Mouse (Mus musculus): Measurements from ENCODE around the gene Pax5. TPM values are rescaled to one million over a fixed set of nuclear protein-coding genes. Genes with fewer than 3 reads are reported as not detected.

The Pax5 gene
- polyA plus RNA-seq, 1 experiment from 2014 or later = 1.2 TPM

GRCm38 (mm10) chr4:44703686-44704368, 6.5 kb downstream of the Pax5 start:
- H3K27ac ChIP-seq (replicated peaks) = no peak overlapping the region

GRCm38 (mm10) chr4:44702891-44703685, 7.2 kb downstream of the Pax5 start:
- Histone ChIP-seq H3K36me3 (no peaks in the 10 kb centered on the region), H3K27me3 (replicated peaks) (peaks cover 84% of the 10 kb centered on the region), H3K9me3 (replicated peaks) (no peaks in the 10 kb centered on the region), H3K4me3 (replicated peaks) (peak overlapping the region; percentile 43), H3K4me2 (peak overlapping the region; percentile 69), H3K4me1 (peaks cover 37% of the 10 kb centered on the region), H3K27ac (replicated peaks) (no peak overlapping the region), H3K9ac (replicated peaks) (no peak overlapping the region)
- no peak for ATAC-seq (ENCODE audit: low FRiP score)
- WGBS = under 1% methylated on average over 58 of the region's 58 CpGs

More at GRCm38 (mm10) chr4:44703686-44704368, 6.5 kb downstream of the Pax5 start:
- Histone ChIP-seq H3K27me3 (replicated peaks) (peaks cover 84% of the 10 kb centered on the region), H3K36me3 (no peaks in the 10 kb centered on the region), H3K9me3 (replicated peaks) (no peaks in the 10 kb centered on the region), H3K4me3 (replicated peaks) (peak overlapping the region; percentile 43), H3K4me2 (peak overlapping the region; percentile 69), H3K9ac (replicated peaks) (no peak overlapping the region; the same call in 1 of the 2 replicates), H3K4me1 (peaks cover 37% of the 10 kb centered on the region)
- WGBS = 3% methylated on average over 52 of the region's 66 CpGs
- ATAC-seq (ENCODE audit: low FRiP score) = no peak; the same call in 1 of the 2 replicates

- under 1% methylated on average over 25 of the region's 25 CpGs for WGBS
- no peaks in the 10 kb centered on the region for H3K36me3 ChIP-seq
- H3K4me2 ChIP-seq = peak overlapping the region; percentile 69
- H3K9ac ChIP-seq (replicated peaks) = no peak overlapping the region
- no peak overlapping the region for H3K27ac ChIP-seq (replicated peaks)
- peaks cover 81% of the 10 kb centered on the region for H3K27me3 ChIP-seq (replicated peaks)
- H3K4me1 ChIP-seq = peaks cover 37% of the 10 kb centered on the region
- no peak for ATAC-seq (ENCODE audit: low FRiP score)
- H3K9me3 ChIP-seq (replicated peaks) = no peaks in the 10 kb centered on the region
- peak overlapping the region; percentile 43 for H3K4me3 ChIP-seq (replicated peaks)
Measured at GRCm38 (mm10) chr4:44702011-44702527, 8.2 kb downstream of the Pax5 start.

- Histone ChIP-seq H3K27me3 (replicated peaks) (peaks cover 77% of the 10 kb centered on the region), H3K4me2 (peak overlapping the region; percentile 69), H3K4me3 (replicated peaks) (peak overlapping the region; percentile 43), H3K27ac (replicated peaks) (no peak overlapping the region), H3K9me3 (replicated peaks) (no peaks in the 10 kb centered on the region), H3K36me3 (no peaks in the 10 kb centered on the region), H3K4me1 (peaks cover 37% of the 10 kb centered on the region), H3K9ac (replicated peaks) (no peak overlapping the region)
- 1% methylated on average over 9 of the region's 9 CpGs for WGBS
- no peak for ATAC-seq (ENCODE audit: low FRiP score)
Measured at GRCm38 (mm10) chr4:44701513-44701912, 8.8 kb downstream of the Pax5 start.

GRCm38 (mm10) chr4:44696676-44697075, 13.6 kb downstream of the Pax5 start:
- H3K27me3 ChIP-seq (replicated peaks) = peaks cover 62% of the 10 kb centered on the region
- H3K9ac ChIP-seq (replicated peaks) = no peak overlapping the region
- H3K36me3 ChIP-seq = no peaks in the 10 kb centered on the region
- ATAC-seq (ENCODE audit: low FRiP score) = no peak
- no peak overlapping the region for H3K4me2 ChIP-seq
- no peaks in the 10 kb centered on the region for H3K9me3 ChIP-seq (replicated peaks)
- H3K27ac ChIP-seq (replicated peaks) = no peak overlapping the region
- H3K4me3 ChIP-seq (replicated peaks) = no peak overlapping the region
- peaks cover 3% of the 10 kb centered on the region; the same call in 1 of the 2 replicates for H3K4me1 ChIP-seq

- Histone ChIP-seq H3K9ac (replicated peaks) (no peak overlapping the region), H3K36me3 (no peaks in the 10 kb centered on the region), H3K4me1 (no peaks in the 10 kb centered on the region), H3K9me3 (replicated peaks) (no peaks in the 10 kb centered on the region), H3K4me2 (no peak overlapping the region), H3K27me3 (replicated peaks) (peaks cover 39% of the 10 kb centered on the region), H3K4me3 (replicated peaks) (no peak overlapping the region), H3K27ac (replicated peaks) (no peak overlapping the region)
- ATAC-seq (ENCODE audit: low FRiP score) = no peak
- WGBS = 32% methylated on average over 15 of the region's 15 CpGs
Measured at GRCm38 (mm10) chr4:44694369-44694768, 15.9 kb downstream of the Pax5 start.

GRCm38 (mm10) chr4:44685582-44685981, 24.7 kb downstream of the Pax5 start:
- Histone ChIP-seq H3K9ac (replicated peaks) (no peak overlapping the region), H3K27me3 (replicated peaks) (no peaks in the 10 kb centered on the region), H3K27ac (replicated peaks) (no peak overlapping the region), H3K4me1 (no peaks in the 10 kb centered on the region), H3K4me3 (replicated peaks) (no peak overlapping the region), H3K9me3 (replicated peaks) (no peaks in the 10 kb centered on the region), H3K36me3 (no peaks in the 10 kb centered on the region), H3K4me2 (no peak overlapping the region)
- 82% methylated on average over 6 of the region's 6 CpGs for WGBS
- no peak for ATAC-seq (ENCODE audit: low FRiP score)

GRCm38 (mm10) chr4:44680242-44680897, 29.9 kb downstream of the Pax5 start:
- H3K27me3 ChIP-seq (replicated peaks) = no peaks in the 10 kb centered on the region
- H3K27ac ChIP-seq (replicated peaks) = no peak overlapping the region
- ATAC-seq (ENCODE audit: low FRiP score) = no peak
- 77% methylated on average over 6 of the region's 6 CpGs for WGBS
- no peaks in the 10 kb centered on the region for H3K9me3 ChIP-seq (replicated peaks)
- no peak overlapping the region for H3K9ac ChIP-seq (replicated peaks)
- no peak overlapping the region for H3K4me3 ChIP-seq (replicated peaks)
- H3K4me1 ChIP-seq = no peaks in the 10 kb centered on the region
- no peaks in the 10 kb centered on the region for H3K36me3 ChIP-seq
- H3K4me2 ChIP-seq = no peak overlapping the region

- no peaks in the 10 kb centered on the region for H3K9me3 ChIP-seq (replicated peaks)
- WGBS = 51% methylated on average over 5 of the region's 5 CpGs
- H3K4me3 ChIP-seq (replicated peaks) = no peak overlapping the region
- H3K27me3 ChIP-seq (replicated peaks) = no peaks in the 10 kb centered on the region
- ATAC-seq (ENCODE audit: low FRiP score) = no peak
- no peaks in the 10 kb centered on the region for H3K4me1 ChIP-seq
- H3K9ac ChIP-seq (replicated peaks) = no peak overlapping the region
- no peaks in the 10 kb centered on the region for H3K36me3 ChIP-seq
- no peak overlapping the region for H3K4me2 ChIP-seq
- no peak overlapping the region for H3K27ac ChIP-seq (replicated peaks)
Measured at GRCm38 (mm10) chr4:44678641-44679040, 31.6 kb downstream of the Pax5 start.

GRCm38 (mm10) chr4:44678026-44678425, 32.3 kb downstream of the Pax5 start:
- Histone ChIP-seq H3K4me2 (no peak overlapping the region), H3K9ac (replicated peaks) (no peak overlapping the region), H3K36me3 (no peaks in the 10 kb centered on the region), H3K9me3 (replicated peaks) (no peaks in the 10 kb centered on the region), H3K27me3 (replicated peaks) (peaks cover 2% of the 10 kb centered on the region; the same call in 1 of the 2 replicates), H3K4me3 (replicated peaks) (no peak overlapping the region), H3K4me1 (no peaks in the 10 kb centered on the region), H3K27ac (replicated peaks) (no peak overlapping the region)
- ATAC-seq (ENCODE audit: low FRiP score) = no peak
- WGBS = 62% methylated on average over 3 of the region's 3 CpGs

- Histone ChIP-seq H3K27ac (replicated peaks) (no peak overlapping the region), H3K9ac (replicated peaks) (no peak overlapping the region), H3K4me1 (no peaks in the 10 kb centered on the region), H3K9me3 (replicated peaks) (no peaks in the 10 kb centered on the region), H3K4me3 (replicated peaks) (no peak overlapping the region), H3K4me2 (no peak overlapping the region), H3K27me3 (replicated peaks) (peaks cover 8% of the 10 kb centered on the region), H3K36me3 (no peaks in the 10 kb centered on the region)
- 90% methylated on average over 8 of the region's 8 CpGs for WGBS
- no peak for ATAC-seq (ENCODE audit: low FRiP score)
Measured at GRCm38 (mm10) chr4:44674973-44675372, 35.3 kb downstream of the Pax5 start.

Measured in neural tube, embryonic 15.5 days (tissue).